Mouse (Mus musculus) stomach, postnatal 0 days (tissue): ENCODE measurements at regions not wholly inside any gene's neighbourhood (a gene's known extent, or its start where the extent isn't known, plus 50 kb on each side); places are given as distances from the start of the nearest gene placed in this dataset.
A peak's percentile ranks its signal among the peaks of the same experiment; 100 is the strongest.
"Not testable (repeated sequence)": the region's sequence is repeated elsewhere in the genome, so short reads cannot be mapped to it uniquely, and the experiment has no call there.

ENCODE experiments used
- CTCF ChIP-seq: IDR thresholded peaks from 2 replicates; pipeline ENCODE4 v1.5.1; 2016; ENCODE audit warnings: antibody characterized with exemption, low read depth, mild to moderate bottlenecking, moderate library complexity
- EP300 ChIP-seq: optimal IDR thresholded peaks from 2 replicates; pipeline ENCODE3; 2016; ENCODE audit warnings: antibody characterized with exemption

GRCm38 (mm10) chr13:61996519-61996918 lies 133.2 kb upstream of the Zfp808 start:
- TF ChIP-seq CTCF = peak; percentile 19
- TF ChIP-seq EP300 = not testable (repeated sequence)
